Mouse (Mus musculus) c-Kit-positive CD71-positive TER-119-negative erythroid progenitor cells, embryonic 14.5 days (primary cell): ENCODE measurements at regions not wholly inside any gene's neighbourhood (a gene's known extent, or its start where the extent isn't known, plus 50 kb on each side); places are given as distances from the start of the nearest gene placed in this dataset.

Experiments
- DNase-seq: peaks from one replicate; pipeline ENCODE4 v3.0.0-alpha.2; 2013; ENCODE audit warnings: low read depth

DNA sequence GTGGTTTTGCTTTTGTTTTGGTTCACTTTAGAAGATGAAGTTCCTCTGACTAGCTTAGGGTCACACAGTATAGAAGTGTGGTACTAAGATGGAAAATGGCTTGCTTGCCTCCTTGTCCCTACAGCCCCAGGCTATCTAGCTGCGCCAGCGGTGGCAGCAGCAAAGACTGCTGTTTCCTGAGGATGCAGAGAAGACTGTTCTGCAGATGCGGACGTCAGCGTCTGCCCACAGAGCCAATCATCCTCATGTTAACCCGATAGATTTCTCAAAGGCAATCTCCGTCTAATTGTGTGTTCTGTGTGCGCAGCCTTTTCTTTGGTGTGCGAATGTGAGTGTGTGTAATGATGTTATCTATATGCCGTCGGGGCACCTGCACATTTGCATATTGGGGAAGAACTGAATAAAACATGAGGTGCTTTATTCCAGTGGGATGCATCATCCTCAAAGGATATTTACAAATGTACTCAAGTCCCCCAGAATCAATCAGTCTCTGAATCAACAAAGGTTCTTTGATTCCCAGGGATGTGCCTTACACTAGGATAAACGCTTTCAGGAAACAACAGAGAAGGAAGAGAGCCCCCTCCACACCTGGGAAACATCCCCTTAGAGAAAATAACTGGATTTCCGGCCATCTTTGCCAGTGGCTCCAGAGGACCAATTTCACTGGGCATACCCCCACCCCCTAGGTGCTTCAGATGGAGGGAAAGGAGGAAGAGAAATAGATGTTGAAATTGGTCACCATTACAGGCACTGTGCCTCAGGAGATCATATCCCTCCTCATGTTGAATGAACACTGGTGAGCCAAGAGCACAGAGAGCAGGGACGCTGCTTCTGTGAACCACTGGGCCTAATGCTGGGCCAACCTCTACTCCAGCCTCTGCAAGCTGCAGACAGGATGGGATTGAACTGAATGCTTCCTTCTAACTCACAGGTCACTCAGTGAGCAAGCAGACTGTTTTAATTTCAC is 409.7 kb upstream of the Plxna2 start:
- no peak for DNase-seq

DNA sequence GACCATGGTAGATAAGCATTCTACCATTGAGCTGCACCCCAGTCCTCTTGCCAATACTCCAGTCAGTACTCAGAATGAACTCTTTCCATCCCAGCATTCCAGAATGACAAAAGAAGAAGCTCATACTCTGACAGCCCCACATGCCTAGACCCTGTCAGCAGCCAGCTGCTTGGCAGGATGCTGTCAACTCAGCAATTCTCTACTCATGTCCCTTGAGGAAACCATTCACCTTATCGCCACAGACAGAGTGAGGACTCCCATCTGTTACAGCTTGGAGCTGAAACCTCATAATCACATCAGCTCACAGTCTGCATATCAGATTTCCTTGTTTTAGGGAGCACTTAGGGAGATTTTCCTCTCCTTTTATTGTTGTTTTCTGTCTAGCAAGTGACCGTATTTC is 420.5 kb upstream of the Plxna2 start:
- DNase-seq, result no peak

GRCm38 (mm10) chr1:194182293-194182692 is 435.7 kb upstream of the Plxna2 start:
- DNase-seq, result no peak

DNA sequence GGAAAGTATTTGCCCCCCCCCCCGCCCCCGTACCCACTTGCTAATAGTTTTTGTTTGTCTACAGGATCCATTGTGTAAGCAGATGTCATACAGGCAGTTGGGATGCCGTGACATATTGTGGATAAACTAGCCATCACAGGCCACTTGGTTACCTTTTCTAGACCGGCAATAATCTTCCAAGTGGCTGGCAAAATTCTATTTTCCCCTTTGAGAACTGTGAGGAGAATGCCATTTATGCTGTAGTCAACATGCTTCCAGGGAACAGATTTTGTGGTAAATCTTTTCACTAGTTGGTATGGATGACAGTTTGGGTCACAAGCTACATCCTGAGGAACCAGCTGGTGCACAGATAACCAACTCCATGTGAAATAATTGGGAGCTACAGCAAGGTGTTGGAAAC is 456.5 kb upstream of the Plxna2 start:
- no peak for DNase-seq

DNA sequence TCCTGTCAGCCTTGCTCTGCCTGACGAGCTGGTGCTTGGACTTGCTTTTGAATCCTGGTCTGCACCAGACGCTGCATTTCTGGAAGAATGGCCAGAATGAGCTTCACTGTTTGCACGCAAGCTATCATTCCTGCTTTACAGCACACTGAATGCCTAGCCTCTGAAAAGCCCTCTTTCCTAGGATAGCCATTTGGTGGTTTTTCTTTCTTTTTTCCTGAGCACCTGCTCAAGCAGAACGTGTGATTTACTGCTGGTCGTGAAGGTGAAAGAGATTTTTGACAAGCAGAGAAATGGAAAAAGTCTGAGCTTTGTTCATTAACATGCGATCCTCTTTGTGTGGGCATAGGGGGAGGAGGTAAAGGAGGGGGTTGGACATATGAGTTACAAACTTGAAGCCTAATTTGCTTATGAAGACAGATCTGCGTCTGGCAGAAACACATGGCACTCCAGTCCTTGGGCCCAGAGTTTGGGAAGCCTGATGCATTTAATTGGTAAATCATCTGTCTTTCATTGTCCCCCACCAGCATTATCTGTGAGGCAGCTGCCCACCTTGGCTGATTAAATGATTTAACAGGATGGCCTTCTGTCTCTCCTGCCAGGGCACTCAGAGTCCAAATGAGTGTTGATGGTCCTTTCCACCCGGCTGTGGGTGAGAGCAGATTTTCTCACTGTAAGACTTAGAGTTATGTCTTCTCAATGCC is 457.1 kb upstream of the Plxna2 start:
- no peak for DNase-seq

- no peak for DNase-seq
Measured at GRCm38 (mm10) chr1:194157268-194157667, 460.8 kb upstream of the Plxna2 start.

DNA sequence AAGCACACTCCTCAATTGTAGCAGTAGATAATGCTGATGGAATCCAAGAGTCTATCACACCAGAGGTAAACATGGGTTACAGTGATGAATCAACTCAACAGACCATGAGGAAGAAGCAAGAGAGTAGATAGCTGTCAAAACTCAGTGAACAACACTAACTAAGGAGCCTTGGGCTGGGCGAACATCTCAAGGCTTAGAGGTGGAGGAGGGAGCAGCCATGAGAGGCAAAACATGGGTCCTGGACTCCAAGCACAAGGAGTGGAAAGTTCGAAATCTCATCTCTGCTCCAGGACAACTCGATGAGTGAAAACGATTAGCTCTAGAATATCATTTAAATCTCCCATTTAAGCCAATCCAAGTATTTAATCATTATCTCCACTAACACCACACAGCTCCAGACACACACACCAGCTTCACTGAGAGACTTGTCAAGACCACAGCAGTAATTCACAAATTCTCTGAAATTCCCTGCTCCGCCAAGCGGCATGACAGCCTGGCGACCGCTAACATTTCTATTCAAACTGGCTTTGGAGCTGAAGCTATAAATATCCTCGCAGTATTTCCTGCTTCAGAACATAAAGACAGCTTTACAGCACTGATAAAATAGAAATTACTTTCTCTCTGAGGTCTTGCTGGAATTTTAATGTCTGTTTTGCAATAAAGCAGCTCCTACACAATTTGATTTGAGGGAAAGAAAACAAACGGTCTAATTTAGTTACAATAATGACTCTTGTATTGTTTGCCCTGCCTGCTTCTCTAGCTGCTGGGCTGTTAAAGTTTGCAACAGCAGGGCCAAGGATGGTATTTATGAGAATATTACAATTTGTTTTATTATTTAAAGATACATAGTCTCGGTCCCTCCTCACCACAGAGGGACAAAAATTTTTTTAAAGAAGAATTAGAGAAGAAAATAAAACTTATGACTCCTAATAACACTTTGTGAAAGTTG is 469.3 kb upstream of the Plxna2 start:
- no peak for DNase-seq

DNA sequence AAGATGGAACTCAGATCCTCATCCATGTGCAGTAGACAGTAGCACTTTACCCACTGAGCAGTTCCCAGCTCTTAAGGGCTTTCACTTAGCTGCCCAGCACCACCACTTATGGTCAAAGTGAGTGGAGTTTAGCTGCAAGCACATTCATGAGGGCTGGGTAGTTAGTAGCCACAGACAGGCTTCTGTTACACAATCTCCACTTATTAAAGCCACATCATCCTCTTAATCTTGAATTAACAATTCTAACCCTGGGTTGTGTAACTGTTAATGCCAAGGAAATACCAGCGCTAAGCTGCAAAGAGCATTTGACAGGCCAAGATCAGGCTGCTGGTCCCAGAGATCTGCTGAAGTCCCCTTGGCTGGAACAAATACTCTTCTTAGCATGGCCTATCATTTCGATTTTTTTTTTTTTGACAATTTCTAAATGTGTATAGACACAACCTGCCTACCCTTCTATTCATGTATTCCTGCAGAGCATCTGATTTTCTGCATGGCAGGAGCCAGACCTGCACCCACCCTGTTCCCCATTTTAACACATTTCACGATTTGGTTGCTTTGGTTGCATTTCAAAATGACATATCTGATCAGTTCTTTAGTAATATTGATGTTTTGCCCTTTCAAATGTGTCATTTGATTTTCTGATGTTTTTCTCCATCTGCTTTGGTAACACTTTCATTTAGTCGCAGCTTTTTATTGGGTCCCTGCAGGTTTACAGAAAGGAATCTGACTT is 500.2 kb upstream of the Plxna2 start:
- DNase-seq, result no peak

DNA sequence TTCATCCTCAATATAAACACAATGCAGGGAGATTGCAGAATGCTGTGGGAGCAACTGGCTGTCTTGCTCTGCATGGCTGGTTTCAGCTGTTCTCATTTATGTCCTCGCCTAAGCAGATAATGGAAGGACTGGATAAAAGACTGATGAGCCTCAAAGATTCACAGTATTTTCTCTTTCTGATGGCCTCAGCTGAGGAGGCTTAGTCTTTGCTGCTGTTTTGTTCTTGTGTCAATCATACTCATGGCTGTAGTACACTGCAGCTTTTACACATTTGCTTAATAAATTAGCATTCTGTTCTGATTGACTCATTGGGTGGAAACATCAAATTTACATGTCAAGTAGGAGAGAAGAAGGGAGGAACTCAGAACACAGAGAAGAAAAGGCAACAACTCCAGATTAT is 503.6 kb upstream of the Plxna2 start:
- no peak for DNase-seq

DNA sequence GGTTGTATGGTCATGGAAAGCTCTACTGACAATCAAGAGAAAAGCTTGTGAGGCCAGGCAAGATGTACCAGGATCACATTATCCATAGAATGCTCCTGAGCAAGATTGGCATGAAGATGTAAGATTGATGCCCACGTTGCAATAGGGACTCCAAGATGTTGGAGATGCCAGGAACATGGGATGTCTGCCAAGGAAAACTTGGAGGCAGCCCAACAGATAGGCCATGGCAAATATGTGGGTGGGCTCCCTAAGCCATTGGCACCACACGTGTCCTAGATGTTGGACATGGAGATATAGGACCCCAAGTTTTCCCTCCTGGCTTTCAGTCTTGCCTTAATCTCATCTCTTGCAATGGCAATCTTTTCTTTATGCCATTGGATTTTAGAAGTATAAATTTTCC is 506.1 kb upstream of the Plxna2 start:
- no peak for DNase-seq

GRCm38 (mm10) chr1:194109172-194110071 is 508.6 kb upstream of the Plxna2 start:
- DNase-seq, result no peak

DNA sequence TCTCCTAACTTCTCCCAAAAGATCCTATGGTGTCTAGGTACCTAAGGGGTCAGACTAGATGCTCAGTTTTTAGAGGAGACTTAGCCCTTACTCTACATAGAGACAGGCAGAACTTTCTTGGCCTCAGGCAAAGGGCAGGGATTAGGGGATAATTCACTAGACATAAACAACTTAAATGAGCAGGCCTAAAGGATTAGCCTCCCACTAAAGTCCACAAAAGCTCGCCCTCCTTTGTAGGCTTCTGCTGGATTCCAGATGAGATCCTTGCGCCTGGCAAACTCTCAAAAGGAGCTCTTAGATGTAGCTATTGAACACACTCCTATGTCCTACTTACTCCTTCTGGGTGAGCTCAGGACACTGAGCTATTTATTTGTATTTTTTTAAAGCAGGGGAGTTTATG is 509.9 kb upstream of the Plxna2 start:
- no peak for DNase-seq

- DNase-seq, result no peak
Measured at GRCm38 (mm10) chr1:194107271-194107938, 510.6 kb upstream of the Plxna2 start.

GRCm38 (mm10) chr1:194089918-194090548 is 528.0 kb upstream of the Plxna2 start:
- DNase-seq, result no peak

GRCm38 (mm10) chr1:194058512-194058911 is 559.5 kb upstream of the Plxna2 start:
- no peak for DNase-seq

GRCm38 (mm10) chr1:194056544-194056943 is 561.5 kb upstream of the Plxna2 start:
- DNase-seq, result no peak

- no peak for DNase-seq
Measured at GRCm38 (mm10) chr1:194049746-194050351, 568.2 kb upstream of the Plxna2 start.

- DNase-seq, result no peak
Measured at GRCm38 (mm10) chr1:194041393-194042352, 576.3 kb upstream of the Plxna2 start.
